Mouse (Mus musculus): ENCODE results near the gene Clic3. TPM values are rescaled to one million over a fixed set of nuclear protein-coding genes. Genes with fewer than 3 reads are reported as not detected.

Clic3 gene
- polyA plus RNA-seq, 1 experiment, result not detected

DNA sequence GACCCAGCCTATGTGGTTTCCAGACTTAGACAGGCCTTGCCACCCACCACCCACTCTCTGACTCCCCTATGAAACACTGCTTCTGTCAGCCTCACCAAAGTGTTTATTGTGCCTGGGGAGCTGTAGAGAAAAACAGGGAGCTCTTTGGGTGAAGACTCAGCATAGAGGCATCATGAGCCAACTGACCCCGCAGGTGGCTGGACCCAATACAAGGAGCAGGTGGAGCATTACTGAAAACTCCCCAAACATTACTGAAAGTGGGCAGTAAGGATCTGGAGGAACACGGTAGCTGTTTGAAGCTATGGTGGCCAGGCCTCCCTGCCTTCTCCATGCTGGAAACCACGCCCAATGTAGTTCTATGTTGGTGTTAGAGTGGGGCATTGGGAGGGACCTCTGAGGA, 7.0 kb downstream of the Clic3 start:
- H3K4me1 ChIP-seq (ENCODE audit: control insufficient read depth, insufficient read depth, insufficient read length, low read length), result peaks cover 22% of the 10 kb centered on the region
- H3K4me3 ChIP-seq (ENCODE audit: insufficient read depth, low read depth, low read length), result no peak overlapping the region
- no peak overlapping the region for H3K27ac ChIP-seq (replicated peaks; ENCODE audit: low read depth, low read length)

GRCm38 (mm10) chr2:25465256-25465655, 8.6 kb downstream of the Clic3 start:
- peak overlapping the region; percentile 68 for H3K27ac ChIP-seq (replicated peaks; ENCODE audit: low read depth, low read length)
- peaks cover 22% of the 10 kb centered on the region for H3K4me1 ChIP-seq (ENCODE audit: control insufficient read depth, insufficient read depth, insufficient read length, low read length)
- no peak overlapping the region for H3K4me3 ChIP-seq (ENCODE audit: insufficient read depth, low read depth, low read length)

DNA sequence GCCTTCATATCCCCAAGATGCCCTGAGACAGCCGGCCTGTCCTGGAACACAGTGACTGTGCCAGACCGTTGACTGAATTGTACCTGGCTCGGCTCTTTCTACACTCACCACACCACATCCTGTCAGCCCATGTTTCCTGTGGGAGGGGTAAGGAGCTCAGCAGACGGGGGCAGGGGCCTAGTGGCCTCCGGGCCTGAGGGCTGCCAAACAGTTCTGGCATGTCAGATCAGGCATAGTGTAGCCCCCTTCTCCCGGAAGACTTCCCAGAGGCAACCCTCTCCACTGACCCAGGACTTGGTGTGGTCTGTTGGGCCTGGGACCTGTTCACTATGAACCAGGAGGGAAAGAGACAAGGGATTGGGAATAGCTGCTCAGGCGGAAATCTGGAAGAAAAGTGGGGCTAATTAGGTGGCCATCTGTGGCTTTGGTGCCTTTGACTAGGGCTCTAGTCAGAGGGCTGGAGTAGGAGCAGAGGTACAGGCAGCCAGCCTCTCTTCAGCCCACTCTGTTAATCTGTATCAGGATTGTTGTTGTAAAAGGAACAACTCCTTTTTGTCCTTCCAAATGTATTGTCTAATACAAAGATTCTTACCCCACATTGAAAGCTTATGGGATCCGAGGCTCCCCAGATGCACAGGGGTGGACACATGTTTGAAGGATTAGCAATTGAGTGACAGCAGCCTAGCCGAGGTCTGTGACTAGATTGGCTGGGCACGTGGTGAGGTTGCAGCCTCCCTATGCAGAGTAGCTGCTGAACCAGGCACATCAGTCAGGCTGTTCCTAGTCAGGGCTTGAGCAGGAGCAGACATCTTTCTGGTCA, 9.4 kb downstream of the Clic3 start:
- H3K27ac ChIP-seq (replicated peaks; ENCODE audit: low read depth, low read length), result peak overlapping the region; percentile 68

DNA sequence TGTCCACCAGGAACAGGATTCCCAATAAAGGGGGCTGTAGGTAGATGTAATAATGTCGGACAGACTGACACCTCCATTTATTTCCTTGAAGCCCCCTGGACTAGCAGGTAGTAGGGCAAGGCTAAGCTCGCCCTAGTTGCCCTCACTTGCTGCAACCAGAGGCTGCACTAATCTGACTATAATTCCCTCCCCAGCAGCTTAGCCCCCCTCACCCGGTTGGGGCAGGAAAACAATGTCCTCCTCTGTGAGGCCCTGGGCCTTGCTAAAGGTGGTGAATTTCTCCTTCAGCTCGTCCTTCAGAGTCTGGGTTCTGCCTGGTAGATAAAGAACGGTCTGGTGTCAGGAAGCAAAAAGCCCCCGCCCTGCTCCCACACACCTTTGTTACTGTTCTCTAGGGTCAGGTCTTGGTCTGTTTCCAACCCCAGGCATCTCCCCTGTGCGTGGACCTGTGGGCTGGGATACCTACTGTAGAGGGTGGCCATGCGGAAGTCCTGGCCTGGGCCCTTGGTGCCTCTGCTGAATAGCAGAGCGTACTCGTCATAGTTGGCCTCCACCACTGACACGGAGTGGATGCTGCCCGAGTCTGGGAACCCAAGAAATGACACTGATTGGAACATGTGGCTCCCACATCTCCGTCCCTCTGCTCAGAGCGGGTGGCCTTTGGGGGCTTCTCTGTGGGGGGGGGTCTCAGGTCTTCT, 11.1 kb downstream of the Clic3 start:
- Histone ChIP-seq H3K27ac (replicated peaks; ENCODE audit: low read depth, low read length) (no peak overlapping the region), H3K4me3 (ENCODE audit: insufficient read depth, low read depth, low read length) (no peak overlapping the region), H3K4me1 (ENCODE audit: control insufficient read depth, insufficient read depth, insufficient read length, low read length) (peaks cover 18% of the 10 kb centered on the region)

More for the DNA sequence above, 9.4 kb downstream of the Clic3 start:
- Histone ChIP-seq H3K4me1 (ENCODE audit: control insufficient read depth, insufficient read depth, insufficient read length, low read length) (peaks cover 22% of the 10 kb centered on the region), H3K4me3 (ENCODE audit: insufficient read depth, low read depth, low read length) (no peak overlapping the region)

DNA sequence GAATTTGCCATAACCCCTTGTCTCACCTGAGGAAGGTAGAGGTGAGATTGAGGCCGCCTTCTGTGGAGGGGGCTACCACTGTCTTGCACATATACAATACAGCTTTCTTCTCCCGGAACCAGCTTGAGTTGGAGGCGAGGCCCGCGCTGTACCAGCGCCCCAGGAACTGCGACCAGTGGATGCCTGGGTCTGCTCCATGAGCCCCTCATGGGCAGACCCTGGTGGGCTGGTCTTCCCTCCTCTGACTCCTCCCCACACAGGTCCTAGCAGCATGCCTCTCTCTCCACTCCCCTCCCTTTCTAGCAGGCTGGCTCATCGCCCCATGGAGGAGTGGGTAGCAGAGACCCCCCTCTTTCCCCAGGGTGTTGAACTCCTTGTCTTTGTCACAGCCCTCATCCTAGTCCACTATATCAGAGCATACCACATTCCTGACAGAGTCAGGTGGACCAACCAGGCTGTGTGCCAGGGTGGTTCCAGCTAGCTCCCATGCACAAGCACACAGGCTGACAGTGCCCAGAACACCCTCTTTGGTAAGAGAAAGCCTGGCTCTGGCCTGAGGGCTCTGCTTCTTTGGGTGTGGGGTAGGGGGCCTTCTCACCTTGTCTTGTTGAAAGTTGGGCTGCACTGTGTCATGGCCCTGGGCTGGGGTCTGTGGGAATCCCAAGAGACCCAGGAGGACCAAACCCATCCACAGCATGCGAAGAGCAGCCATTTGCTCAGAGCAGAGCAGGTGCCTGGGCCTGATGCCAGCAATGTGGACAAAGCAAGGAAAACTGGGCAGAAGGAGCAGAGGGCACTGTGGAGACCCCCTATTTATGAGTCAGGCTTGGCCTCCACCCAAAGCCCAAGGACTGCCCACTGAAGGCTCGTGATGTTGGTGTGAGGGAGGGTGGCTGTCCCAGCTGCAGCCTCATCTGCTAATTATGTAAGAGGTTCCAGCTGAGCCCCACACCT, 12.6 kb downstream of the Clic3 start:
- H3K27ac ChIP-seq (replicated peaks; ENCODE audit: low read depth, low read length), result no peak overlapping the region
- peaks cover 28% of the 10 kb centered on the region for H3K4me1 ChIP-seq (ENCODE audit: control insufficient read depth, insufficient read depth, insufficient read length, low read length)
- H3K4me3 ChIP-seq (ENCODE audit: insufficient read depth, low read depth, low read length), result no peak overlapping the region

GRCm38 (mm10) chr2:25469969-25470368, 13.3 kb downstream of the Clic3 start, which contains the start of gene Ptgds:
TSS of gene Ptgds (minus strand) at chr2:25470046.
- Histone ChIP-seq H3K4me3 (ENCODE audit: insufficient read depth, low read depth, low read length) (no peak within 1 kb of the TSS), H3K4me1 (ENCODE audit: control insufficient read depth, insufficient read depth, insufficient read length, low read length) (peaks cover 27% of the 10 kb centered on the region), H3K27ac (replicated peaks; ENCODE audit: low read depth, low read length) (no peak within 1 kb of the TSS)

DNA sequence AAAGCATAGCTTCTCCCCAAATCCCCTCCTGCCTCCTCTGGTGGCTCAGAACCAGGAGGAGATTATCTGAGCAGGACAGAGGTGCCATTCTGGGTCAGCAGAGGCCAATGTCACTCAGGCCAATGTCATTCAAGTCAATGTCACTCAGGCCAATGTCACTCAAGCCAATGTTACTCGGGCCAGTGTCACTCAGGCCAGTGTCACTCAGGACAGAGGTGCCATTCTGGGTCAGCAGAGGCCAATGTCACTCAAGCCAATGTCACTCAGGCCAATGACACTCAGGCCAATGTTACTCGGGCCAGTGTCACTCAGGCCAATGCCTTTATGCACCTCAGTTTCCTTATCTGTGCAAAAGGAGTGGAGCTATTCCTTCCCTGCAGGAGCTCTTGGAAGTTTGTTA, 15.9 kb downstream of the Clic3 start:
- Histone ChIP-seq H3K4me3 (ENCODE audit: insufficient read depth, low read depth, low read length) (no peak overlapping the region), H3K4me1 (ENCODE audit: control insufficient read depth, insufficient read depth, insufficient read length, low read length) (peaks cover 16% of the 10 kb centered on the region), H3K27ac (replicated peaks; ENCODE audit: low read depth, low read length) (peak overlapping the region; percentile 100)

DNA sequence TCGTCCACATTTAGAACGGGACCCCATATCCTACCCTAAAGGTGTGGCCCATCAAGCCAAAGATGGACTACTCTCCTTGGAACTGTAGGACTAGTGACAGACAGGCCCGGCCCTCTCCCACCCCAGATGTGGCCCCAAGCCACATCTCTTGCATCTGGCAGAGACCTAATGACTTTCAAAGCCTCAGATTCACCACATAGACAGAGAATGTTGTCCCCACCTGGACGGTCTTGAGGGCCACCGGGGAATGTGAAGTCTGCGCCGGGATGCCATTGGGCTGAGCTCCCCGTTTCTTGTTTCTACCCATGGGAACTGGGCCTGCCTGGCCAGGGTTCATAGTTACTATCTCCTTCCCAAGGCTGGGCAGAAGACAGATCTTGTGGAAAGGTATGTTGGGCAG, 20.9 kb downstream of the Clic3 start:
- Histone ChIP-seq H3K4me1 (ENCODE audit: control insufficient read depth, insufficient read depth, insufficient read length, low read length) (peaks cover 17% of the 10 kb centered on the region), H3K4me3 (ENCODE audit: insufficient read depth, low read depth, low read length) (no peak overlapping the region), H3K27ac (replicated peaks; ENCODE audit: low read depth, low read length) (no peak overlapping the region)

DNA sequence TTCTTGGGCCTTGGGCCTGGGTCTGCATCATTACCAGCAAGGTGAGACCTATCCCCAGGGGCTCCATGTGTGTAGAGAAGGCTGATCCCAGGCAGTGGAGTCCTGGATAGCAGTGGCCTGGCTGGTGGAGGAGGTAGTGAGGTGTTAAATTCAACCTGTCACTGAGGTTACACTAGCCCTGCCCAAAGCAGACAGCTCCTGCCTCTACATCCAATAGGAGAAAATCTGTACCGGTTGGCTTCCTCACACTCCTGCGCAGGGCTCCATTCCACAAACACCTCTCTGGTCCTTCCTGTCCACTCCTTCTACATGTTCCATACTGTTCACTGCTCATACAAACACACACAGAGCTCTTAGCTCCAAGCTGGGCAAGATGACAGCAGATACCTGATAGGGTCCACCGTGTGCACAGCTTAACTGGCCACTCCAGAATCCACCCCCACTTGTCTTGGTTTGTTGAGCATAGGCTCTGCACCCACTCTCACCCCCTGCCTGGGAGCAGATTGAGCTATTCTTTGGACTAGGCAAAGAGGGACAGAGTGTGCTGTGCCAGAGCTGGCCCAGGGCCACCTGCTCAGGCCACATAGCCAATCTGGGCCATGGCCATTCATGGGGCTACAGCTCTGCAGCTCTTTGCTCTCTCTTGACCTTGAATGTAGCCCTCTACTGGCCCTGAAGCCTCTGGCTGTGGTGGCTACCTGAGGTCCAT, 21.5 kb downstream of the Clic3 start:
- peaks cover 17% of the 10 kb centered on the region for H3K4me1 ChIP-seq (ENCODE audit: control insufficient read depth, insufficient read depth, insufficient read length, low read length)
- H3K27ac ChIP-seq (replicated peaks; ENCODE audit: low read depth, low read length), result peak overlapping the region; percentile 33
- H3K4me3 ChIP-seq (ENCODE audit: insufficient read depth, low read depth, low read length), result no peak overlapping the region

GRCm38 (mm10) chr2:25479551-25480311, 23.1 kb downstream of the Clic3 start:
- Histone ChIP-seq H3K27ac (replicated peaks; ENCODE audit: low read depth, low read length) (no peak overlapping the region), H3K4me1 (ENCODE audit: control insufficient read depth, insufficient read depth, insufficient read length, low read length) (peaks cover 7% of the 10 kb centered on the region), H3K4me3 (ENCODE audit: insufficient read depth, low read depth, low read length) (no peak overlapping the region)

DNA sequence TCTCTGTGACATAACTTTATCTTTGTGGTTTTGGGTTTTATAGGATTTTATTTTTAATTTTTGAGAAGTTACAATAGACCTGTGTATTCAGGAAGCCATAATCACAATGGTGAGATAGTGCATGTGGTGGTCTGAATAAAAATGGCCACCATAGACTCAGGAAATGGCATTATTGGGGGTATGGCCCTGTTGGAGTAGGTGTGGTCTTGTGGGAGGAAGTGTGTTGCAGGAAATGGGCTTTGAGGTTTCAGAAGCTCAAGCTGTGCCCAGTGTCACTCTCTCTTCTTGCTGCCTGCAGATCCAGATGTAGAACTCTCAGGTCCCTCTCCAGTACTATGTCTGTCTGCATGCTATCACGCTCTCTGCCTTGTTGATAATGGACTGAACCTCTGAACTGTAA, 23.9 kb downstream of the Clic3 start:
- Histone ChIP-seq H3K4me3 (ENCODE audit: insufficient read depth, low read depth, low read length) (no peak overlapping the region), H3K4me1 (ENCODE audit: control insufficient read depth, insufficient read depth, insufficient read length, low read length) (peaks cover 7% of the 10 kb centered on the region), H3K27ac (replicated peaks; ENCODE audit: low read depth, low read length) (no peak overlapping the region)

DNA sequence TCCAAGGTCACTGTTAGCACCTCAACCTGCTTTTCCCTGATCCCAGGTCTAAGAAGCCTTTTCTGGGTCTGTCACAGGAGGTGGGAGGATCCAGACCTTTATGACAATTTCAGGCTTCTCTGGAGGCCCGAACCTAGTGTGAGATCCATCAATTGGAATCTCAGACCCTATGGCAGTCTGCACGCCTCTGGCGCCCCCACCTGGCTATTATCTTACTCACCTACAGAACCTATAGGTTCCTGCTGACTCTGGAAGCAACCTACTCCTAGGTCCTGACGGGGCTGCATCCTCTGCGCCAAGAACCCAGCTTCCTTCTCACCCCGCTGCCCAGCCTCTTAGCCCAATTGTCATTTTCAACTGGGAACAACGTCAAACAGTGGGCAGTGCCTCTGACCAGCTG, 26.3 kb downstream of the Clic3 start:
- Histone ChIP-seq H3K4me1 (ENCODE audit: control insufficient read depth, insufficient read depth, insufficient read length, low read length) (peaks cover 7% of the 10 kb centered on the region), H3K27ac (replicated peaks; ENCODE audit: low read depth, low read length) (no peak overlapping the region), H3K4me3 (ENCODE audit: insufficient read depth, low read depth, low read length) (no peak overlapping the region)

- Histone ChIP-seq H3K4me3 (ENCODE audit: insufficient read depth, low read depth, low read length) (no peak overlapping the region), H3K4me1 (ENCODE audit: control insufficient read depth, insufficient read depth, insufficient read length, low read length) (peaks cover 2% of the 10 kb centered on the region; the same call in 1 of the 2 replicates), H3K27ac (replicated peaks; ENCODE audit: low read depth, low read length) (no peak overlapping the region)
Measured at GRCm38 (mm10) chr2:25484901-25485647, 28.4 kb downstream of the Clic3 start.

All from brown adipose tissue, adult 24 weeks (tissue).